In the genomic region with DNA sequence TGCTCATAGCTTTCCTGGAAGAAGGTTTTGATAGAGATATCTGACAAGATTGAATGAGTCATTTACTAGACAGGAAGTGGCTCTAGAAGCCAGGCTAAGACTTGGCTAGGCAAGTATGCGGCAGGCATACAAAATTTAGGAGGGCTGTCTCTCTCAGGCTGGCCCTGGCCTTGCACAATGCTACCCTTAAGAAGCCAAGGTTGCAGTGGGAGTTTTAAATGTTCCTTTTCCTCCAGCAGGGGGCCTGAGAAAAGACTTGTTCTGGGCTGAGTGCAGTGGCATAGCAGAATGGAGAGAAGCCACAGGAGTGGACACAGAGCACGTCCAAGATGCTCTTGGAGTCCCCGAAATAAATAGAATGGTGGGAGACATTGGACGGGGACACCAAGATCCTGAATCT, we compare ENCODE assay signal across 9 mouse cellular contexts. TPM values are rescaled to one million over a fixed set of nuclear protein-coding genes. Genes with fewer than 3 reads are reported as not detected.
DNase-seq lines count a peak whose midpoint lies in the region; ATAC-seq lines count a peak whose summit lies in the region.
"Had no signal": no experiment of that assay in that cellular context is flagged by ENCODE, and none has a peak within 500 bp of the region (broad histone marks: within the 10 kb centered on the region; RNA-seq: fewer than 3 reads in every experiment).

No protein-coding gene starts in this region.

- H3K4me1 ChIP-seq in forebrain, embryonic 15.5 days: no peaks in the 10 kb centered on the region

- H3K4me2 ChIP-seq in forebrain, embryonic 15.5 days (replicated peaks): no peak overlapping the region

- peaks cover 3% of the 10 kb centered on the region; the same call in 1 of the 2 replicates for H3K27me3 ChIP-seq in forebrain, embryonic 15.5 days

- WGBS in forebrain, embryonic 15.5 days: 66% methylated on average over 4 of the region's 4 CpGs

- no peak overlapping the region for H3K9ac ChIP-seq in forebrain, embryonic 15.5 days (replicated peaks)

- peak; percentile 26 for DNase-seq in gastrocnemius, adult 18-20 months (ENCODE audit: low spot score)
- no peak for DNase-seq in gastrocnemius, postnatal 4 days (ENCODE audit: low spot score in 2 of 2)
- DNase-seq in right cerebral cortex, adult 2 months (ENCODE audit: low spot score in 2 of 2): peak; percentile 27 to 31
- no peak for DNase-seq in right cerebral cortex, postnatal 14 days
- peak; percentile 24 to 40 for DNase-seq in heart, postnatal 14 days
- DNase-seq in retina, postnatal 1 day: peak; percentile 62
- DNase-seq in cerebellum, postnatal 25 days: no peak

- no peak for ATAC-seq in forebrain, embryonic 15.5 days (replicated peaks)

- no peaks in the 10 kb centered on the region for H3K36me3 ChIP-seq in forebrain, embryonic 15.5 days

- H3K27ac ChIP-seq in forebrain, embryonic 15.5 days (replicated peaks): no peak overlapping the region

- H3K9me3 ChIP-seq in forebrain, embryonic 15.5 days: no peaks in the 10 kb centered on the region

- H3K4me3 ChIP-seq in forebrain, embryonic 15.5 days: no peak overlapping the region
- H3K4me3 ChIP-seq: myocyte had no signal

- intact Hi-C loops in heart, postnatal 14 days (cut with DNase I): loop anchor here (10.0 kb wide), 3 partner anchors 238 to 1098 kb away; no protein-coding TSS in a partner anchor

RNA-seq across cellular contexts. Expression of a gene that starts 38.4 kb away (rescaled TPM):
- 10 to 100 TPM; 41.6 to 82.1 TPM for total RNA-seq in gastrocnemius, adult 18-20 months (2021)
- total RNA-seq in gastrocnemius, postnatal 4 days (2021): 10 to 100 TPM in 1 of 2 experiments, 1 to 10 TPM in 1; 9.1 to 15.5 TPM
- total RNA-seq in heart, postnatal 14 days (2021): 1 to 10 TPM; 2.1 to 3.0 TPM
- 56.2 and 60.7 TPM in 2 replicates for polyA plus RNA-seq in forebrain, embryonic 15.5 days (2015; fragmentation: Nextera tagmentation; extraction: Ambion mirVana)

Comparison
In these comparisons a context has a peak if more than half of its experiments do, and no peak if none do; other contexts are left out.
1. DNase-seq: peak in gastrocnemius, adult 18-20 months (single experiment), right cerebral cortex, adult 2 months (2 of 2), heart, postnatal 14 days (2 of 2) and retina, postnatal 1 day (single experiment); none in gastrocnemius, postnatal 4 days (0 of 2), right cerebral cortex, postnatal 14 days (single experiment) and cerebellum, postnatal 25 days (0 of 2).